Mouse (Mus musculus) kidney, postnatal 0 days (tissue): ENCODE data around the gene Bbc3. TPM values are rescaled to one million over a fixed set of nuclear protein-coding genes. Genes with fewer than 3 reads are reported as not detected.
A peak's percentile ranks its signal among the peaks of the same experiment; 100 is the strongest.
"Not testable (repeated sequence)": the region's sequence is repeated elsewhere in the genome, so short reads cannot be mapped to it uniquely, and the experiment has no call there.

Experiments used
- ATAC-seq: fragments of 200-750 bp; cut with Nextera tagmentation; replicated peaks from 2 replicates; pipeline ENCODE4 v1.8.0; 2017; ENCODE audit warnings: low read depth, moderate number of reproducible peaks, moderate TSS enrichment, moderate library complexity; ENCODE audit not compliant: low FRiP score
- DNase-seq: peaks from one replicate; pipeline ENCODE4 v3.0.0-alpha.2; 2016; ENCODE audit warnings: low spot score
- H3K27ac ChIP-seq: fragments of 300-500 bp; sonication (generic); 2 replicates; pipeline ENCODE4 v1.5.1; 2014; ENCODE audit warnings: mild to moderate bottlenecking
- H3K27me3 ChIP-seq: fragments of 300-500 bp; sonication (generic); 2 replicates; pipeline ENCODE4 v1.6.1; 2014; ENCODE audit warnings: low read length, mixed read lengths; ENCODE audit not compliant: insufficient read depth
- H3K36me3 ChIP-seq: fragments of 300-500 bp; sonication (generic); 2 replicates; pipeline ENCODE4 v1.6.1; 2014; ENCODE audit warnings: low read length, mixed read lengths; ENCODE audit not compliant: insufficient read depth
- H3K4me1 ChIP-seq: fragments of 300-500 bp; sonication (generic); replicated peaks from 2 replicates; pipeline ENCODE4 v1.6.1; 2014; ENCODE audit warnings: antibody characterized with exemption, low read length, mixed read lengths; ENCODE audit not compliant: insufficient read depth
- H3K4me2 ChIP-seq: fragments of 300-500 bp; sonication (generic); 2 replicates; pipeline ENCODE4 v1.6.1; 2014; ENCODE audit warnings: mild to moderate bottlenecking, low read length, moderate library complexity, mixed read lengths
- H3K4me3 ChIP-seq: fragments of 300-500 bp; sonication (generic); replicated peaks from 2 replicates; pipeline ENCODE4 v1.5.1; 2014; ENCODE audit warnings: low read depth, low read length
- H3K9ac ChIP-seq: fragments of 300-500 bp; sonication (generic); 2 replicates; pipeline ENCODE4 v1.6.1; 2014; ENCODE audit warnings: low read depth, low read length
- H3K9me3 ChIP-seq: fragments of 300-500 bp; sonication (generic); replicated peaks from 2 replicates; pipeline ENCODE4 v1.6.1; 2016; ENCODE audit warnings: low read length, inconsistent platforms, mixed read lengths
- CTCF ChIP-seq: IDR thresholded peaks from 2 replicates; pipeline ENCODE4 v1.5.1; 2016; ENCODE audit warnings: antibody characterized with exemption, low read depth, mild to moderate bottlenecking, moderate library complexity
- WGBS: fragments of 180-500 bp; shearing (Covaris S2); extraction: QIAGEN DNeasy Blood & Tissue Kit; methylation state at CpG from one replicate; pipeline ENCODE4 v1.1.7; 2014; 5-methylcytosine and 5-hydroxymethylcytosine counted together
- polyA plus RNA-seq: library from polyadenylated mRNA; unstranded; fragments of >200 nt; fragmentation: Nextera tagmentation; extraction: Ambion mirVana; gene quantifications from 2 replicates; pipeline ENCODE4 v1.2.1, GENCODE M21; 2015

Gene Bbc3
- polyA plus RNA-seq, result 12.4 and 13.1 TPM in 2 replicates

- not testable (repeated sequence) for H3K36me3 ChIP-seq, H3K27me3 ChIP-seq, H3K9me3 ChIP-seq, DNase-seq, ATAC-seq
- WGBS, result 50% methylated on average over 1 of the region's 1 CpGs
- peaks cover 18% of the 10 kb centered on the region; the same call in 1 of the 2 replicates for H3K4me1 ChIP-seq
- peak within 1 kb of the TSS; percentile 99 for H3K4me2 ChIP-seq
- peak within 1 kb of the TSS; percentile 70; the same call in 1 of the 2 replicates for H3K27ac ChIP-seq
- H3K4me3 ChIP-seq, result peak within 1 kb of the TSS; percentile 80
- H3K9ac ChIP-seq, result peak within 1 kb of the TSS; percentile 67
These were observed at the start of gene Bbc3 for GRCm38 (mm10) chr7:16308093-16308492. Bbc3 (plus strand) TSS chr7:16308393.

GRCm38 (mm10) chr7:16259110-16259590 lies 49.0 kb upstream of the Bbc3 start, which contains the start of gene C5ar1:
C5ar1 (minus strand) TSS chr7:16259540.
- 83% methylated on average over 5 of the region's 5 CpGs for WGBS
- no peaks in the 10 kb centered on the region for H3K27me3 ChIP-seq
- H3K4me3 ChIP-seq, result no peak within 1 kb of the TSS
- no peaks in the 10 kb centered on the region for H3K36me3 ChIP-seq
- ATAC-seq (no peak), DNase-seq (no peak)
- TF ChIP-seq CTCF, result no peak
- H3K27ac ChIP-seq, result no peak within 1 kb of the TSS
- H3K4me1 ChIP-seq, result no peaks in the 10 kb centered on the region
- H3K9me3 ChIP-seq, result no peaks in the 10 kb centered on the region
- no peak within 1 kb of the TSS for H3K9ac ChIP-seq
- no peak within 1 kb of the TSS for H3K4me2 ChIP-seq

- no peaks in the 10 kb centered on the region for H3K9me3 ChIP-seq
- H3K4me3 ChIP-seq, result no peak overlapping the region
- H3K36me3 ChIP-seq, result no peaks in the 10 kb centered on the region
- ATAC-seq, result no peak
- H3K9ac ChIP-seq, result no peak overlapping the region
- no peak overlapping the region for H3K4me2 ChIP-seq
- TF ChIP-seq CTCF, result no peak
- no peak overlapping the region for H3K27ac ChIP-seq
- H3K4me1 ChIP-seq, result no peaks in the 10 kb centered on the region
- no peaks in the 10 kb centered on the region for H3K27me3 ChIP-seq
- 69% methylated on average over 1 of the region's 1 CpGs for WGBS
- no peak for DNase-seq
These were observed 47.1 kb upstream of the Bbc3 start for GRCm38 (mm10) chr7:16261097-16261496.

DNA sequence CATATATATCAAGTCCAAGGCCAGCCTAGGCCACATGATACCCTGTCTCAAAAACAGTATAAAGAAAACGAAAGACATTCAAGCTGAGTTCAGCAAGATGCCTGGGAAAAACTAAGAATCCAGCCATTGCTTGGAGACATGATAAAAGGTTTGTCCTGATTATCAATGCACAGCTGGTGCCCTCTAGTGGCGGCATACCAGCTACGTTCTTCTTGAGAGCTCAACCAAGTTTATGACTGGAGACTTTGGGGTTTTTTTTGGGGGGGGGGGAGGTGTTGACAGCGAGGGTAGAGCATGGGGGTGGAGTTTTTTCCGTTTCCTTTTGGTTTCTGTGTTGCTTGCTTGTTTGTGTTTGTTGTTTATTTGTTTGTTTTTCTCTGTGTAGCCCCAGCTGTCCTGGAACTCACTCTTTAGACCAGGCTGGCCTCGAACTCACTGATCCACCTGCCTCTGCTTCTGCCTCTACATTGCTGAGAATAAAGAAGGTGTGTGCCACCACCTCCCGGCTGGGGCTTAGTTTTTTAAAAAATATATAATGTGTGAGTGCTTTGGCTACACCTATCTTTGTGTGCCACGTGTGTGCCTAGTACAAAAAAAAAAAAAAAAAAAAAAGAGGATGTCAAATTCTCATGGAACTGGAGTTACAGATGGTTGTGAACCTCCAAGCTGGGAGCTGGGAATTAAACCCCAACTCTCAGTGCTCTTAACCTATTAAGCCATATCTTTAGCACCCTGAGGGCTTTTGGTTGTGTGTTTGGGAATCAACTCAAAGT lies 45.0 kb upstream of the Bbc3 start:
- Histone ChIP-seq H3K27me3 (no peaks in the 10 kb centered on the region), H3K4me1 (no peaks in the 10 kb centered on the region), H3K27ac (no peak overlapping the region), H3K4me2 (no peak overlapping the region), H3K36me3 (no peaks in the 10 kb centered on the region), H3K4me3 (no peak overlapping the region), H3K9ac (no peak overlapping the region), H3K9me3 (no peaks in the 10 kb centered on the region)
- TF ChIP-seq CTCF, result peak; percentile 86
- peak; percentile 80 for DNase-seq
- 30% methylated on average over 8 of the region's 8 CpGs for WGBS
- no peak for ATAC-seq

GRCm38 (mm10) chr7:16263843-16264242 lies 44.4 kb upstream of the Bbc3 start:
- no peaks in the 10 kb centered on the region for H3K4me1 ChIP-seq
- no peaks in the 10 kb centered on the region for H3K9me3 ChIP-seq
- TF ChIP-seq CTCF, result no peak
- DNase-seq (no peak), ATAC-seq (no peak)
- no peaks in the 10 kb centered on the region for H3K36me3 ChIP-seq
- WGBS, result 78% methylated on average over 5 of the region's 5 CpGs
- no peak overlapping the region for H3K27ac ChIP-seq
- no peak overlapping the region for H3K9ac ChIP-seq
- no peak overlapping the region for H3K4me2 ChIP-seq
- H3K4me3 ChIP-seq, result no peak overlapping the region
- H3K27me3 ChIP-seq, result no peaks in the 10 kb centered on the region

DNA sequence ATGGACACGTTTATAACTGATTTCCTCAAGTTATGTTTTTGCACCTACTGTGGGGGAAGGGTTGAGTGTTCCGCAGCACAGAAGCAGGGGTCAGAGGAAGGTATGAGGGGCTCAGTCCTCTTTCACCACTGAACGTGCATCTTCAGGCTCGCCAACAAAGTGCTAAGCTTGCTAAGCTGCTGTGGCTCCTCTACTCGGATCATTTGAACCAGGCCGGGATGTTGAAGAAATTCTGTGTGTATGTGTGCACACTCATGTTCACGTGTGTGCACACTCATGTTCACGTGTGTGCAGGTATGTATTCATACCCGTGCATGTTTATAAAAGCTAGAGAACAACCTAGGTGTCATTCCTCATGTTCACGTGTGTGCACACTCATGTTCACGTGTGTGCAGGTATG lies 42.3 kb upstream of the Bbc3 start:
- Histone ChIP-seq H3K4me2 (no peak overlapping the region), H3K9me3 (no peaks in the 10 kb centered on the region), H3K4me1 (no peaks in the 10 kb centered on the region), H3K9ac (no peak overlapping the region), H3K36me3 (no peaks in the 10 kb centered on the region), H3K4me3 (no peak overlapping the region), H3K27ac (no peak overlapping the region), H3K27me3 (no peaks in the 10 kb centered on the region)
- WGBS, result 89% methylated on average over 11 of the region's 11 CpGs
- TF ChIP-seq CTCF, result no peak
- ATAC-seq (no peak), DNase-seq (no peak)

DNA sequence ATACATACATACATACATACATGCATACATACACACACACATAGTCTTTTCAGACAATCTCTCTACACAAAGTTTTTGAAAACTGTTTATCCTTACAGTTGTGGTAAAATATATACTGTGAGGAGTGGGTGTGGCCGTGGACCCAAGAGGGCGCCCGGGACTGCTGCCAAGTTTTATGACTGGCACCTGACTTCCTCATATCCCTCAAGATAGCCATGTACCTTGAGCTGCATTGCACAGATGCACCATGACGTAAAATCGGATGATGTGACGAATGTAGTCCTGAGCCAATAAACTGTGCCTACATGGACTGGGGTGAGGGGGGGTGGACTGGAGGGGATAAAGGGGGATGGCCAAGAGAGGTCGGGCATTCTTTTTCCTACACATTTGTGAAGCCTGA lies 41.6 kb upstream of the Bbc3 start:
- not testable (repeated sequence) for H3K36me3 ChIP-seq, H3K9me3 ChIP-seq, H3K9ac ChIP-seq, H3K27ac ChIP-seq, H3K4me2 ChIP-seq, H3K27me3 ChIP-seq, DNase-seq, ATAC-seq, H3K4me1 ChIP-seq, H3K4me3 ChIP-seq
- 85% methylated on average over 7 of the region's 7 CpGs for WGBS
